Mouse (Mus musculus): ENCODE measurements around the gene Coro1a. TPM values are rescaled to one million over a fixed set of nuclear protein-coding genes. Genes with fewer than 3 reads are reported as not detected.

Coro1a gene
- polyA plus RNA-seq, 1 experiment: 668 TPM

DNA sequence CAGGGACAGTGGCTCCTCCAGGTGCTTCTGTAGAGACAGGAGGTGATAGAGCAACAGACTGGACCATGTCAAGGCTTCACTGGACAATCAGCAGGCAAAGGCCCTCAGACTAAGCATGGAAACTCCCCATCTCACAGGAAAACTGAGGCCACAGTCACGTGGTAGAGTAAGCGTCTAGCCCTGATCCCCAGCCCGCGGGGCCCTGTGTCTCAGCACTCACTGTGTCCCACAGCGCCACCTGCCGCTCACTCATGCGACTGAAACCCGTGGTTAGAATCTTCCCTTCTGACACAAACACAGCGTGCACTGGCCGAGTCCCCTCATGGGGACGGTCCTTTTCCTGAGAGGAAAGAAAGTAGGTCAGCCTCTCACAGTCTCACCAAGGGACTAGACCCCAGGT is 6.5 kb downstream of the Coro1a start:
- Histone ChIP-seq H3K27ac (ENCODE audit: insufficient read depth, low read depth, low read length) (peak overlapping the region; percentile 92), H3K4me3 (ENCODE audit: insufficient read depth, low read length) (peak overlapping the region; percentile 85), H3K4me1 (ENCODE audit: control insufficient read depth, insufficient read depth, low read length) (peaks cover 31% of the 10 kb centered on the region)
- TF ChIP-seq CTCF (IDR thresholded peaks at IDR 0.05; ENCODE audit: low read depth, low read length) (peak; percentile 78), POLR2A (IDR thresholded peaks at IDR 0.05; ENCODE audit: borderline replicate concordance, low read depth, low read length) (0 out of 2 replicates have a peak, but pooled peaks have one; percentile 8)

DNA sequence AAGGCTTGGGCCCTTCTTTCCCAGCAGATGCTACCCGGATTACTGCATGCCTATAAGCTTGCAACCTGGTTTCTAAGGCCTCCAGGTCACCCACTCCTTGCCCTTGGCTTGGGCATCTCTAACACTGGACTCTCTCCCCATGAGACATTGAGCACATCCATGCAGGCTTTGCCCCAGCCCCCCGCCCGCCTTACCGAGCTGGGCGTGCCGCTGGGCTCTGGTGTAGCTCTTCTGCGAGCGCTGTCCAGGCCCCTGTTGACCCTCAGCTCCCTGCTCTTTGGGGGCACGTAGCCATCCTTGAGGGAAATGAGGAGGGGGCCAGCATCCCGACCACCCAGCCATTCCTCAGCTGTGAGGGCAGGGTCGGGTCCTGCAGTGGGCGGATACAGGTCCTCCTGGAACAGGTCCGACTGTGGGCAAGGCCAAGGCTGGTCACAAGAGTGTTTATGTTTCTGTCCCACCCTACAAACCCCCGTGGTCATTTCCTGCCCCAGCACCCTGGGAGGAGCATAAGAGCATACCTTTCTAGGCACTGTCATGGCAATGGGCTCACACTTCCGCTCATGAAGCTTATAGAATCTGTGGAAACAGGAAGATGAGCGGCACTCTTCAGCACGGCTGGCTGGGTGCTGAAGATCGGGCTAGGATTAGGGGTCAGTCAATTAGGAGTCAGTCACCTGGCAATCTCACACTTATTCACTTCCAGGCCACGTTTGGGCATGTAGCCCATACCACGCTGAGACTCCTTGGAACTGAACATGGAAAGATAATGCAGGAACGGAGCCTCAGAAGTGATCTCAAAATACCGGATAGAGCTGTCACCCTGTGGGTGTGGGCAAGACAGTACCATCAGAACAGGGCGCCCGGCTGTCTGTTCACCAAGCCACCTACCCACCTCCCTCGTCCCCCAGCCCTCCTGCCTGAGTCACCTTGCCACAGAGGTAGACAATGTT is 7.2 kb downstream of the Coro1a start:
- peaks cover 31% of the 10 kb centered on the region for H3K4me1 ChIP-seq (ENCODE audit: control insufficient read depth, insufficient read depth, low read length)
- peak overlapping the region; percentile 40 for H3K27ac ChIP-seq (ENCODE audit: insufficient read depth, low read depth, low read length)
- peak overlapping the region; percentile 34 for H3K4me3 ChIP-seq (ENCODE audit: insufficient read depth, low read length)
- TF ChIP-seq POLR2A (IDR thresholded peaks at IDR 0.05; ENCODE audit: borderline replicate concordance, low read depth, low read length) (no peak), CTCF (IDR thresholded peaks at IDR 0.05; ENCODE audit: low read depth, low read length) (no peak)

DNA sequence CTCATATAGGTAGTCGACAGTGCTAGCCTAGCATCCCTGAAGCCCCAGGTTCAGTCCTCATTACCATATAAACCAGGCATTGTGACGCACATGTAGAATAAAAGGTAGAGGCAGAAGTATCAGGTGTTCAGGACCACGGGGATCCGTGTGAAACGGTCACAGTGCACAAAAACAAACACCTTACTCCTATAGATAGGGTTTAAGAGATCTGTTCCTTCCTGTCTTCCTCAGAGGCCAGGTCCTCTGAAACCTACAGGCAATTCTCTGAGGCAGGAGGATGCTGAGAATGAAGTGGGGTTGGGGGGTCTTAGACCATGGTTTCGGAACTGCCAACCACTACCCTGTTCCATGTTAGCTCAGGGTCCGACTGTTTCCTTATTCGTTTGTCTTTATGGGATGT is 9.7 kb downstream of the Coro1a start:
- Histone ChIP-seq H3K4me3 (ENCODE audit: insufficient read depth, low read length) (no peak overlapping the region), H3K27ac (ENCODE audit: insufficient read depth, low read depth, low read length) (peak overlapping the region; percentile 67; the same call in 1 of the 2 replicates), H3K4me1 (ENCODE audit: control insufficient read depth, insufficient read depth, low read length) (peaks cover 35% of the 10 kb centered on the region)
- TF ChIP-seq POLR2A (IDR thresholded peaks at IDR 0.05; ENCODE audit: borderline replicate concordance, low read depth, low read length): no peak
- TF ChIP-seq CTCF (IDR thresholded peaks at IDR 0.05; ENCODE audit: low read depth, low read length): no peak

DNA sequence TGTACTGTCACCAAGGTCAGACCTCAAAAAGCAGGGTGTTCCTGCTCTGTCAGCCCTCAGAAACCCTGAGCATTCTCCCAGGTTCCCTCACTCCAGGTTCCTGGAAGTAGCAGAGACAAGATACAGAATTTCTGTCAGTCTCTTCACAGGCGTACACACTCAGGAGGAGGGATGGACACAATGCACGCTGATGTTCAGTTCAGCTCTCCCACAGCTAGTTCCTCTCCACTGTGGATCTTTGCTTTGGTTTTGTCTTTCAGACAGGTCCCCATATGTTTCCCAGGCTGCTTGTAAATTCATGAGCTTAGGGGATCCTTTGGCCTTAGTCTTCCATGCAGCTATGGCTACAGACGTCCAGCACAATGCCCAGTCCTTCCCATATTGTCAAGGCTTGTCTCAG is 10.7 kb downstream of the Coro1a start:
- TF ChIP-seq POLR2A (IDR thresholded peaks at IDR 0.05; ENCODE audit: borderline replicate concordance, low read depth, low read length) (no peak), CTCF (IDR thresholded peaks at IDR 0.05; ENCODE audit: low read depth, low read length) (no peak)
- peaks cover 32% of the 10 kb centered on the region for H3K4me1 ChIP-seq (ENCODE audit: control insufficient read depth, insufficient read depth, low read length)
- peak overlapping the region; percentile 67 for H3K27ac ChIP-seq (ENCODE audit: insufficient read depth, low read depth, low read length)
- peak overlapping the region; percentile 96 for H3K4me3 ChIP-seq (ENCODE audit: insufficient read depth, low read length)

DNA sequence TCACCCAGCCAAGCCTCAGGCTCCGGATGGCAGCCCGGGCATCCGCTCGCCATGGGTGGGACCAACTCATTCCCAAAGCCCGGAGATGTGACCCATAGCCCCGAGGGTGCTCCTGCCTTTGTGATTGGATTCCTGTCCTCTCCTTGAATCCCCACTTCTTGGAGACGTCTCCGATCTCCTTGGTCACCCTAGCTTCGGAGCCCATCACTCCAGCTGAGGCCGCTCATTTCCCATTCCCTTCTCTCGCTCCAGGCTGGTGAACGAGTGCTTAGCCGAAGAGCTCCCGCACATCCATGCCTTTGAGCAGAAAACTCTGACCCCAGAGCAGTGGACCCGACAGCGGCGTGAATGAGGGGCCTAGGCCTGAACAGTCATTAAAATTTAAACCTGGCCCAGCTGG is 11.3 kb downstream of the Coro1a start:
- H3K27ac ChIP-seq (ENCODE audit: insufficient read depth, low read depth, low read length): peak overlapping the region; percentile 67
- peaks cover 26% of the 10 kb centered on the region for H3K4me1 ChIP-seq (ENCODE audit: control insufficient read depth, insufficient read depth, low read length)
- H3K4me3 ChIP-seq (ENCODE audit: insufficient read depth, low read length): peak overlapping the region; percentile 96
- TF ChIP-seq POLR2A (IDR thresholded peaks at IDR 0.05; ENCODE audit: borderline replicate concordance, low read depth, low read length): no peak
- no peak for TF ChIP-seq CTCF (IDR thresholded peaks at IDR 0.05; ENCODE audit: low read depth, low read length)

DNA sequence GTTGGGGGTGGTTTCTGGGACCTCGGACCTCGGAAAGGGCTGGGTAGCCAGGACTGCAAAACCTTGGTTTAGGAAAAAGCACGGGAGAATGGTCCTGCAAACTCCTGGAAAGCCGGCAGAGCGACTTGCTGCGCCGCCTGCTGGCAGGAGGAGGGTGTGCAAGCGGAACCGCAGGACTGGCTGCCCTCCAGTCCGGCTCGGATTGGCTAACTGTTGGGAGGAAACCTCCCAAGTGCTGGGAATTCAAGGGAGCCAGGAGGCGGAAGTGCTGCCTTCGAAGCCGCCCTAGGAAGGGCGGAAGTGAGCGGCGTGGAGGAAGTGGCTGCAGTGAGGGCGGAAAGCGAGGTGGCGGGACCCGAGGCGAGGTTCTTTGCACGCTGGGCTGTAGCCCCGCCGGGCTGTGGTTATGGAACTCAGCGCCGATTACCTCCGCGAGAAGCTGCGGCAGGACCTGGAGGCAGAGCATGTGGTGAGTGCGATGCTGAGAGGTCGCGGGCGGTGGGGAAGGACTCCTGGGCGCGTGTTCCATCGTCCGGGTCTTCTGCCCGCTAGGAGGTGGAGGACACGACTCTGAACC is 11.9 kb downstream of the Coro1a start, which contains the start of gene Slx1b:
Gene Slx1b (minus strand): TSS at position 154 of the 577 bp plus-strand sequence.
- Histone ChIP-seq H3K27ac (ENCODE audit: insufficient read depth, low read depth, low read length) (peak within 1 kb of the TSS; percentile 81), H3K4me3 (ENCODE audit: insufficient read depth, low read length) (peak within 1 kb of the TSS; percentile 96), H3K4me1 (ENCODE audit: control insufficient read depth, insufficient read depth, low read length) (peaks cover 23% of the 10 kb centered on the region)
- TF ChIP-seq CTCF (IDR thresholded peaks at IDR 0.05; ENCODE audit: low read depth, low read length) (peak; percentile 70), POLR2A (IDR thresholded peaks at IDR 0.05; ENCODE audit: borderline replicate concordance, low read depth, low read length) (no peak)

DNA sequence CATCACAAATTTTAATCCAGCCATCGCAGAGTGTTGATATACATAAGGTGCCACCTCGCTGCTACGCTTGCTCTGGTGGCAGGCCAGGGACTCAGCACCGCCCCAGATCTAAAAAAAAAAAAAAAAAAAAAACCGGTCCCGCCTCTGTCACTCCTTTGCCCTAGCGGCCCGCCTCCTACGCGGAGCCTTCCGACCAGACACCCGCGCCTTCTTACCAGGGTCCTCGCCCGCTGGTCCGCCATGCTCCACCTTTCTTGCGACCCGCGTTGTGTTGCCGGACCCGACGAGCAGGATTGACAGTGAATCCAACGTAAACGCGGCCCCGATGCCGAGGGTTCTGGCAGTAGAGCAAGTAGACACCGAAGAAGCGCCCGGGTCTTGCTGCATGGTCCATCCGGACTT is 12.4 kb downstream of the Coro1a start, which contains the start of gene Bola2:
Gene Bola2 (plus strand): TSS at position 192 of the 402 bp plus-strand sequence.
- H3K27ac ChIP-seq (ENCODE audit: insufficient read depth, low read depth, low read length): peak within 1 kb of the TSS; percentile 81
- peaks cover 18% of the 10 kb centered on the region for H3K4me1 ChIP-seq (ENCODE audit: control insufficient read depth, insufficient read depth, low read length)
- TF ChIP-seq CTCF (IDR thresholded peaks at IDR 0.05; ENCODE audit: low read depth, low read length) (no peak), POLR2A (IDR thresholded peaks at IDR 0.05; ENCODE audit: borderline replicate concordance, low read depth, low read length) (no peak)

DNA sequence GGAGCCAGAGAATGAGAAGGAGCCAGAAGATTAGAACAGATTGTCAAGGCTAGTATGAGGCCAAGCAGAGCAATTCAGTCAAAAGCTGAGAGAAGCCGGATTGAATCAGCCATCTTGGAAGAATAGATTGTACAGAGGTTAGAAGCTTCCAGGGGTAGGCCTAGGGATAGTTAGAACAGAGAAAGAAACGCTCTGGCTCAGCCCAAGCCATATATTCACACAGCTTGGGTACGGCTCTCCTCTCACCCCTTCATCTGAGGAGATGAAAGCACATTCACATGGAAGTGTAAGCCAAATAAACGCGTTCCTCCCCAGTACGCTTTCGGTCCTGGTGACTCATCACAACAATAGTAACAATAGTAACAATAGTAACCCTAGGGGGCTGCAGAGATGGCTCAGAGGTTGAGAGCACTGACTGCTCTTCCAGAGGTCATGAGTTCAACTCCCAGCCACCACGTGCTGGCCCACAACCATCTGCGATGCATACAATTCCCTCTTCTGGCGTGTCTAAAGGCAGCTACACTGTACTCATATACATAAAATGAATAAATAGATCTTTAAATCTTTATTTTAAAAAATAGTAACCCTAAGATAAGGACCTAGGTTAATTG is 13.0 kb downstream of the Coro1a start:
- Histone ChIP-seq H3K4me3 (ENCODE audit: insufficient read depth, low read length) (peak overlapping the region; percentile 40), H3K4me1 (ENCODE audit: control insufficient read depth, insufficient read depth, low read length) (peaks cover 17% of the 10 kb centered on the region), H3K27ac (ENCODE audit: insufficient read depth, low read depth, low read length) (peak overlapping the region; percentile 11; the same call in 1 of the 2 replicates)
- no peak for TF ChIP-seq POLR2A (IDR thresholded peaks at IDR 0.05; ENCODE audit: borderline replicate concordance, low read depth, low read length)
- TF ChIP-seq CTCF (IDR thresholded peaks at IDR 0.05; ENCODE audit: low read depth, low read length): no peak

More for the DNA sequence above, 12.4 kb downstream of the Coro1a start, which contains the start of gene Bola2:
- H3K4me3 ChIP-seq (ENCODE audit: insufficient read depth, low read length): peak within 1 kb of the TSS; percentile 96

DNA sequence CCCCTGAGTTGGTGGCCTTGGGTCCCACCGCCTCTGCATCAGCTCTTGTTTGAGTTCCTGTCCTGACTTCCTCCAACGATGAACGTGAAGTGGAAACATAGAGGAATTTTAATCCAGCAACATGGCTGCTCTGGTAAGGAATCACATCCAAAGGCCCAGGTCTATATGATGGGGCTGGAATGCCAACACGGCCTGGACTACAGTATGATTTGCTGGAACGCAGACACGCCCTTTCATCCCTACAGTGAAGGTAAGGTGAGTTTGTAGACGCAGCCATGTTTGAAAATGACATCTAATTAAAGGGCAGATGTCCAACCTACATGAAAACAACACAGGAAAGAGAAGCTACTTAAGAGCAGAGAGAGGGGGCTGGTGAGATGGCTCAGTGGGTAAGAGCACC is 13.8 kb downstream of the Coro1a start:
- H3K4me1 ChIP-seq (ENCODE audit: control insufficient read depth, insufficient read depth, low read length): peaks cover 17% of the 10 kb centered on the region
- TF ChIP-seq CTCF (IDR thresholded peaks at IDR 0.05; ENCODE audit: low read depth, low read length) (no peak), POLR2A (IDR thresholded peaks at IDR 0.05; ENCODE audit: borderline replicate concordance, low read depth, low read length) (no peak)

More for the DNA sequence above, 13.8 kb downstream of the Coro1a start:
- Histone ChIP-seq H3K4me3 (ENCODE audit: insufficient read depth, low read length) (no peak overlapping the region), H3K27ac (ENCODE audit: insufficient read depth, low read depth, low read length) (no peak overlapping the region)
